Mouse (Mus musculus): ENCODE results near the gene Slc22a8. TPM values are rescaled to one million over a fixed set of nuclear protein-coding genes. Genes with fewer than 3 reads are reported as not detected.

Slc22a8 gene
- polyA plus RNA-seq, 1 experiment from 2014 or later, result 6.4 TPM

DNA sequence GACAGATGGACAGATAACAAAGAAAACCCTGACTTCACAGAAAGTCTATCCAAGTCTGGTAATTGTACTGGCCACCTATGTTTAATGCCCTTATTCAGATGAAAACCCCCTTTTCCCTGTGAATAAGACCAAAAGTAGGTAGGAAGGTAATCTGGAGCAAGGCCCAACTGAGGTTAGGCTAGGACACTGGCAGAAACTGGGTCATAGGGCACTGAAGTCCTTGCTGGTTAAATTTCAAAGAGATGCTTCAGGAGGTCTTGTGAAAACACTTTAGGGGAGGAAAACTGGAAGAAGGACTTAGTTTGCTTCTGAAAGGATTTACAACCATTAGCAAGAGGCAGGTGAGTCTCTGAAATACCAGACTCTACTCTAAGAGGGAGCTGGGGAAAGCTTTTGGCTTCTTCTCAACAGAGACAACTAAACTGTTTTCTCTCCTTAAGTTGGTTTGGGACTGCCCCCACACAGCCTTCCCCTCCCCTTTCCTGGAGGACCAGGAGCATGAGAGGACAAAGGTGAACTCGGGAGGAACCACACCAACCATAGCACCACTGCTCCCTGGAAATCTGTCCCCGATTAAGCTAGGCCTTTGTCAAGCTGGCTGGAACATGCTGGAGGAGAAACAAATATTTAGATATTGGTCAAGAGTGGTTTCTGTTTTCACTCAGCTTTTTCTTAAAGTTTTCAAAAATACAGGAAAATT, 20.6 kb upstream of the Slc22a8 start:
- Histone ChIP-seq H3K9ac (replicated peaks; ENCODE audit: low read length) (no peak overlapping the region), H3K27ac (replicated peaks; ENCODE audit: low read depth, low read length) (no peak overlapping the region), H3K4me1 (ENCODE audit: control insufficient read depth, insufficient read depth, low read length) (no peaks in the 10 kb centered on the region), H3K36me3 (ENCODE audit: control insufficient read depth, insufficient read depth, low read length) (no peaks in the 10 kb centered on the region), H3K4me3 (replicated peaks; ENCODE audit: low read depth, low read length) (no peak overlapping the region), H3K4me2 (ENCODE audit: low read length) (no peak overlapping the region), H3K9me3 (ENCODE audit: control insufficient read depth, low read length) (no peaks in the 10 kb centered on the region), H3K27me3 (ENCODE audit: control insufficient read depth, insufficient read depth, low read length) (no peaks in the 10 kb centered on the region)
- DNase-seq (no peak), ATAC-seq (ENCODE audit: low FRiP score, low TSS enrichment) (no peak)
- 67% methylated on average over 2 of the region's 2 CpGs for WGBS

DNA sequence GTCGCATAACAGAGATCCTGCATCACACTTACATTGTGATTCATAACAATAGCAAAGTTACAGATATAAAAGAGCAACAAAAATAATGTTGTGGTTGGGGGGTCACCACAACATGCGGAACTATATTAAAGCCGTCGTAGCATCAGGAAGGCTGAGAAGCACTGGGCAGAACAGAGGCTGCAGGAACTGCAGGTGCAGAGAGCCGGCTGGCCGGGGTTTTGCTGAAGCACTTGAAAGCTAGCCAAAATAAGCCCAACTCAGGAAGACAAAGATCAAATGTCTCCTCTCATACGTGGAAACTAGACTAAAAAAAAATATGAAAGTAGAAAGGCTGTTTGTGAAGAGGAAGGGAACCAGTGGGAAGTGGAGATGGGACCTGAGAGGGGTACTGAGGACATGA, 19.3 kb upstream of the Slc22a8 start:
- H3K36me3 ChIP-seq (ENCODE audit: control insufficient read depth, insufficient read depth, low read length), result no peaks in the 10 kb centered on the region
- H3K4me1 ChIP-seq (ENCODE audit: control insufficient read depth, insufficient read depth, low read length), result no peaks in the 10 kb centered on the region
- ATAC-seq (ENCODE audit: low FRiP score, low TSS enrichment) (no peak), DNase-seq (no peak)
- H3K4me2 ChIP-seq (ENCODE audit: low read length), result no peak overlapping the region
- no peaks in the 10 kb centered on the region for H3K27me3 ChIP-seq (ENCODE audit: control insufficient read depth, insufficient read depth, low read length)
- H3K4me3 ChIP-seq (replicated peaks; ENCODE audit: low read depth, low read length), result no peak overlapping the region
- 79% methylated on average over 7 of the region's 7 CpGs for WGBS
- no peak overlapping the region for H3K9ac ChIP-seq (replicated peaks; ENCODE audit: low read length)
- no peaks in the 10 kb centered on the region for H3K9me3 ChIP-seq (ENCODE audit: control insufficient read depth, low read length)
- H3K27ac ChIP-seq (replicated peaks; ENCODE audit: low read depth, low read length), result no peak overlapping the region

DNA sequence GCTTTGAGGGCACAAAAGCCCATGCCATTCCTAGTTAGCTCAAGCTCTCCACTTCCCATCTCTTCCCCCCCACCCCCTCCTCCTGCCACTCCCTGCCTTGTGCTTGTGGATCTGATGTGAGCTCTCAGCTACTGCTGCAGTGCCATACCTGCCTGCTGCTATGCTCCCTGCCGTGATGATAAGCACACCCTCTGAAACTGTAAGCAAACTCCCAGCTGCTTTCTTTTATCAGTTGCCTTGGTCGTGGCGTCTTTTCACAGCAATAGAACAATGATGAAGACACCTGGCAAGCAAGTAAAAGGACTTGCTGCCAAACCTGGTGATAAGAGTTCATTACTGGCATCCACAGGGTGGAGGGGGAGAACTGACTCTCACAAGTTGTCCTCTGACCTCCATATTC, 18.6 kb upstream of the Slc22a8 start:
- H3K9me3 ChIP-seq (ENCODE audit: control insufficient read depth, low read length), result no peaks in the 10 kb centered on the region

DNA sequence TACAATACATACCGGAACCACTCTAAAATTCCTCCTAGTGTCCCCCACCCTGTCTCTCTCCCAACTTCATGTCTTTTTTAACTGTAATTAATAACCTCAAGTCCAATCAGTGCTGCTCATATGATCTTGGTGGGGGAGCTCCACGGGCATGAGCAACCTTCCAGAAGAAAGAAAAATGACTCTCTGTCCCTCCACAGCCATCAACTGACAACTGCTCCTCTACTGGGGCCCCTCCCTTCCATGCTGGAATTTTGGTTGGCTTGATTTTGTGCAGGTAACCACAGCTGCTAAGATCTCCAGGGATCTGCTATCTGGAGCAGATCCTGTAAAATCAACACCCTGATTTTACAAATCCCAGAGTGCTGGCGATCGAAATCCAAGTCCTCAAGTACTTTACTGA, 13.6 kb upstream of the Slc22a8 start:
- DNase-seq (no peak), ATAC-seq (ENCODE audit: low FRiP score, low TSS enrichment) (no peak)
- 92% methylated on average over 4 of the region's 4 CpGs for WGBS

More for the DNA sequence above, 18.6 kb upstream of the Slc22a8 start:
- Histone ChIP-seq H3K27me3 (ENCODE audit: control insufficient read depth, insufficient read depth, low read length) (no peaks in the 10 kb centered on the region), H3K36me3 (ENCODE audit: control insufficient read depth, insufficient read depth, low read length) (no peaks in the 10 kb centered on the region), H3K4me1 (ENCODE audit: control insufficient read depth, insufficient read depth, low read length) (no peaks in the 10 kb centered on the region), H3K4me2 (ENCODE audit: low read length) (no peak overlapping the region), H3K9ac (replicated peaks; ENCODE audit: low read length) (no peak overlapping the region), H3K27ac (replicated peaks; ENCODE audit: low read depth, low read length) (no peak overlapping the region), H3K4me3 (replicated peaks; ENCODE audit: low read depth, low read length) (no peak overlapping the region)
- ATAC-seq (ENCODE audit: low FRiP score, low TSS enrichment), result no peak
- DNase-seq, result no peak
- WGBS, result 39% methylated on average over 3 of the region's 3 CpGs

DNA sequence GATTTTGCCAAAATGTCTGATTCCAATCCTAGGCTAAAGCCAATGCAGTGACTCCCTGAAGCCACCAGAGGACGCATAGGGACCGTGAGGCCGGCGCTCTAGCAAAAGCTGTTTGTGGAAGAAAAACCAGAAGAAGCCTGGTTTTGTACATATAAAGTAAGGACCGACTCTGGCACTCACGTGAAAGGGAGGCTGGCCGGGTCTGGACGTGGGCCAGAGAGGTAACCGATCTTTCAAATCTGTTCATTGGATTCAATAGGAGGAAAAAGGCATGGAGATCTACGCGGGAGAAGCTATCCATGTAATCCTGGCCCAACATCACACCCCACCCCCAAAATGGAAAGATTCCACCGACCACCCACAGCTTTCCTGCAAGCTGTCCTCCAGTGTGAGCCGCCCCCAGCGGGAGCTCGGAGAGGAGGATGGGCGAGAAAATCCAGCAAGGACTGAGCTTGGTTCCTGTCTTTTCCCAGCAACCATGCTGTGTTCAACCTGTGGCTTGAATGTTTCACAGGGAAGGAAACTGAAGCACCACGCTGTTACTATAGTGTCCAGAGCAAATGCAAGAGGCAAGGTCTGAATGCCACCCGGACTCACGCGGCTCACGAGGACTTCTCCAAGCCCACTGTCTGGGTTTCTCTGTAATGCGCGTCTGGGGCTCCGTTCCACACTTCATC, 12.6 kb upstream of the Slc22a8 start:
- Histone ChIP-seq H3K27ac (replicated peaks; ENCODE audit: low read depth, low read length) (no peak overlapping the region), H3K27me3 (ENCODE audit: control insufficient read depth, insufficient read depth, low read length) (no peaks in the 10 kb centered on the region), H3K9me3 (ENCODE audit: control insufficient read depth, low read length) (no peaks in the 10 kb centered on the region), H3K36me3 (ENCODE audit: control insufficient read depth, insufficient read depth, low read length) (no peaks in the 10 kb centered on the region), H3K4me3 (replicated peaks; ENCODE audit: low read depth, low read length) (peak overlapping the region; percentile 27), H3K4me2 (ENCODE audit: low read length) (peak overlapping the region; percentile 69), H3K9ac (replicated peaks; ENCODE audit: low read length) (peak overlapping the region; percentile 51; the same call in 1 of the 2 replicates), H3K4me1 (ENCODE audit: control insufficient read depth, insufficient read depth, low read length) (no peaks in the 10 kb centered on the region)
- DNase-seq, result peak; percentile 89
- WGBS, result 6% methylated on average over 24 of the region's 24 CpGs
- ATAC-seq (ENCODE audit: low FRiP score, low TSS enrichment), result peak; percentile 55; the same call in 1 of the 2 replicates

More for the DNA sequence above, 13.6 kb upstream of the Slc22a8 start:
- H3K4me3 ChIP-seq (replicated peaks; ENCODE audit: low read depth, low read length), result no peak overlapping the region
- H3K4me2 ChIP-seq (ENCODE audit: low read length), result no peak overlapping the region
- H3K9me3 ChIP-seq (ENCODE audit: control insufficient read depth, low read length), result no peaks in the 10 kb centered on the region
- no peaks in the 10 kb centered on the region for H3K27me3 ChIP-seq (ENCODE audit: control insufficient read depth, insufficient read depth, low read length)
- H3K36me3 ChIP-seq (ENCODE audit: control insufficient read depth, insufficient read depth, low read length), result no peaks in the 10 kb centered on the region
- no peaks in the 10 kb centered on the region for H3K4me1 ChIP-seq (ENCODE audit: control insufficient read depth, insufficient read depth, low read length)
- H3K27ac ChIP-seq (replicated peaks; ENCODE audit: low read depth, low read length), result no peak overlapping the region
- no peak overlapping the region for H3K9ac ChIP-seq (replicated peaks; ENCODE audit: low read length)

DNA sequence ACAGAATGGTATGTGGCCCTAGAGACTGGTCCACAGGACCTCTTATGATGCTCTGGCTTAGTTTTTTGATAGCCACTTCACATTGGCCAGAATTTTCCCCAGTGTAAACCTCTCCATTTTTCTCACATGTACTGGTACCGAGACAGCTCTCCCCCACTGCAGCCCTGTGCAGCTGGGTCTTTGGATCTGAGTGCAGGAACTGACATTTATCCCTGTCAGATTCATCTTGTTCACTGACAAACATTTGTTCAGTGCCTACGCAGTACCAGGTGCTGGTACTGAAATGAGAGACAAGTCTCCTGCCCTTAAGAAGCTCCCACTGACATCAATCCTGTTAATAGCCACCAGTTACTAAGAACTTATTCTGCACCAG, 12.1 kb upstream of the Slc22a8 start:
- Histone ChIP-seq H3K4me1 (ENCODE audit: control insufficient read depth, insufficient read depth, low read length) (no peaks in the 10 kb centered on the region), H3K9ac (replicated peaks; ENCODE audit: low read length) (peak overlapping the region; percentile 51; the same call in 1 of the 2 replicates), H3K27me3 (ENCODE audit: control insufficient read depth, insufficient read depth, low read length) (no peaks in the 10 kb centered on the region), H3K9me3 (ENCODE audit: control insufficient read depth, low read length) (no peaks in the 10 kb centered on the region), H3K27ac (replicated peaks; ENCODE audit: low read depth, low read length) (no peak overlapping the region), H3K36me3 (ENCODE audit: control insufficient read depth, insufficient read depth, low read length) (no peaks in the 10 kb centered on the region), H3K4me3 (replicated peaks; ENCODE audit: low read depth, low read length) (no peak overlapping the region), H3K4me2 (ENCODE audit: low read length) (peak overlapping the region; percentile 69)
- ATAC-seq (ENCODE audit: low FRiP score, low TSS enrichment) (no peak), DNase-seq (no peak)
- WGBS, result 65% methylated on average over 2 of the region's 2 CpGs

DNA sequence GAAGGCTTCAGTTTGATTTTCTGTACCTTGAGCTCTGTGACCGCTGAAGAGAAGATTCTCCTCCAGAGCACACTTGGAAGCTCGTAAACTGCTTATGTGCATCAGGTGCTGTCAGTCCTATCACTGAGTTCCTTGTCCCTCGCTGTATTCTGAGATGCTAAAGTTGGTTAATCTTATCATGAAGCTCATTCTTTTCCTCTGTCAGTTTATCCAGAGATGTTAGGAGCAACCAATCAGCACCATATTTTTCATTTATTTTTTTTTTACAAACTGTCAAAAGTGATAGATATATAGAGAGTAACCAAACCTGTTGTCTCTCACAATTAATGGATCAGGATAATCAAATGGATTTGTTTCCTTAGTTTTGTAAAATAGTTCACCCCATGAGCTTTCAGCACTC, 5.8 kb upstream of the Slc22a8 start:
- Histone ChIP-seq H3K4me2 (ENCODE audit: low read length) (no peak overlapping the region), H3K4me1 (ENCODE audit: control insufficient read depth, insufficient read depth, low read length) (no peaks in the 10 kb centered on the region), H3K36me3 (ENCODE audit: control insufficient read depth, insufficient read depth, low read length) (no peaks in the 10 kb centered on the region), H3K9ac (replicated peaks; ENCODE audit: low read length) (no peak overlapping the region), H3K9me3 (ENCODE audit: control insufficient read depth, low read length) (no peaks in the 10 kb centered on the region), H3K27me3 (ENCODE audit: control insufficient read depth, insufficient read depth, low read length) (no peaks in the 10 kb centered on the region), H3K4me3 (replicated peaks; ENCODE audit: low read depth, low read length) (no peak overlapping the region), H3K27ac (replicated peaks; ENCODE audit: low read depth, low read length) (no peak overlapping the region)
- ATAC-seq (ENCODE audit: low FRiP score, low TSS enrichment) (no peak), DNase-seq (no peak)
- WGBS, result 85% methylated on average over 3 of the region's 3 CpGs

DNA sequence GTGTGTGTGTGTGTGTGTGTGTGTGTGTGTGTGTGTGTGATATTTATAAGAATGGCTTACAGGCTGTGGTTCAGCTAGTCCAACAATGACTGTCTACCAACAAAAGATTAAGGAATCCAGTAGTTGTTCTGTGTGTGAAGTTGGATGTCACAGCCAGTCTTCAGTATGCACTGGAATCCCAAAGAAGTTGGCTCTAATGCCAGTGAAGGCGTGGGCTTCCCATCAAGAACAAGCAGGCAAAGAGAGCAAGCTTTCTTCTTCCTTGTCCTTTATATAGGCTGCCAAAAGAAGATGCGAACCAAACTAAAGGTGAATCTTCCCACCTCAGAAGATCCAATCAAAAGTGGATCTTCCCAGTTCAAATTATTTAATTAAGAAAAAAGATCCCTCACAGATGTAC, 5.2 kb upstream of the Slc22a8 start:
- DNase-seq, result no peak
- no peak for ATAC-seq (ENCODE audit: low FRiP score, low TSS enrichment)
- 79% methylated on average over 2 of the region's 2 CpGs for WGBS

DNA sequence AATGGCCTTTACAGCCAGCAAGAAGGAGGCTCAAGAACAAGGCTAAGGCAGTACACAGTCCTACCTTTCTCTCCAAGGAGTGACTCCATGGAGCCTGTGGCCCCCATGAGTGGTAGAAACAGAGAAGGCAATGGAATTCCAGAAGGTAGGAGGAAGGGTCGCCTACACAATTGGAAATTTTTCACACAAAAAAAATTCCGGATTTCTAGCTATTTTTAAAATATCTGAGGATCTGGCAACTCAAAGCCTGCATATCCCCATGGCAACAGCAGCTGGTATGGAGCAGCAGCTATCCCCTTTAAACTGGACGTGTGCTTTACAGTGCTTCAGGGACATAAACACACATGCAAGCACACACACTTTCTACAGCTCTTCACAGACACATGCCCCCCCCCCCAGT, 4.7 kb upstream of the Slc22a8 start:
- 52% methylated on average over 3 of the region's 3 CpGs for WGBS
- no peak for DNase-seq
- H3K36me3 ChIP-seq (ENCODE audit: control insufficient read depth, insufficient read depth, low read length), result no peaks in the 10 kb centered on the region
- no peaks in the 10 kb centered on the region for H3K9me3 ChIP-seq (ENCODE audit: control insufficient read depth, low read length)
- ATAC-seq (ENCODE audit: low FRiP score, low TSS enrichment), result no peak
- no peaks in the 10 kb centered on the region for H3K4me1 ChIP-seq (ENCODE audit: control insufficient read depth, insufficient read depth, low read length)
- no peaks in the 10 kb centered on the region for H3K27me3 ChIP-seq (ENCODE audit: control insufficient read depth, insufficient read depth, low read length)
- H3K9ac ChIP-seq (replicated peaks; ENCODE audit: low read length), result no peak overlapping the region
- H3K4me3 ChIP-seq (replicated peaks; ENCODE audit: low read depth, low read length), result no peak overlapping the region
- no peak overlapping the region for H3K4me2 ChIP-seq (ENCODE audit: low read length)
- H3K27ac ChIP-seq (replicated peaks; ENCODE audit: low read depth, low read length), result no peak overlapping the region

More for the DNA sequence above, 5.2 kb upstream of the Slc22a8 start:
- H3K9me3 ChIP-seq (ENCODE audit: control insufficient read depth, low read length), result no peaks in the 10 kb centered on the region
- no peak overlapping the region for H3K27ac ChIP-seq (replicated peaks; ENCODE audit: low read depth, low read length)
- H3K4me3 ChIP-seq (replicated peaks; ENCODE audit: low read depth, low read length), result no peak overlapping the region
- no peaks in the 10 kb centered on the region for H3K4me1 ChIP-seq (ENCODE audit: control insufficient read depth, insufficient read depth, low read length)
- no peaks in the 10 kb centered on the region for H3K27me3 ChIP-seq (ENCODE audit: control insufficient read depth, insufficient read depth, low read length)
- no peaks in the 10 kb centered on the region for H3K36me3 ChIP-seq (ENCODE audit: control insufficient read depth, insufficient read depth, low read length)
- H3K9ac ChIP-seq (replicated peaks; ENCODE audit: low read length), result no peak overlapping the region
- no peak overlapping the region for H3K4me2 ChIP-seq (ENCODE audit: low read length)
